Mouse (Mus musculus): ENCODE data around the gene Svop. TPM values are rescaled to one million over a fixed set of nuclear protein-coding genes. Genes with fewer than 3 reads are reported as not detected.

Gene Svop
- polyA plus RNA-seq, 1 experiment from 2014 or later = 1.4 TPM

- no peaks in the 10 kb centered on the region for H3K9me3 ChIP-seq (ENCODE audit: control insufficient read depth)
- TF ChIP-seq CTCF (IDR thresholded peaks at IDR 0.05; ENCODE audit: low read depth) = no peak
- no peak overlapping the region for H3K27ac ChIP-seq (ENCODE audit: low read depth, low read length)
- no peak overlapping the region for H3K4me3 ChIP-seq (ENCODE audit: low read depth, low read length)
- no peaks in the 10 kb centered on the region for H3K4me1 ChIP-seq (replicated peaks; ENCODE audit: control insufficient read depth, insufficient read depth, low read length)
- H3K27me3 ChIP-seq (replicated peaks; ENCODE audit: control insufficient read depth, insufficient read depth, low read length) = no peaks in the 10 kb centered on the region
- H3K36me3 ChIP-seq (ENCODE audit: control insufficient read depth, insufficient read depth) = no peaks in the 10 kb centered on the region
- 78% methylated on average over 9 of the region's 9 CpGs for WGBS
- no peak overlapping the region for H3K9ac ChIP-seq (ENCODE audit: low read depth, low read length)
- H3K4me2 ChIP-seq (replicated peaks; ENCODE audit: low read depth) = no peak overlapping the region
- no peak for ATAC-seq
Observed at GRCm38 (mm10) chr5:114057129-114057731, 34.1 kb downstream of the Svop start.

- H3K9ac ChIP-seq (ENCODE audit: low read depth, low read length) = no peak overlapping the region
- H3K4me1 ChIP-seq (replicated peaks; ENCODE audit: control insufficient read depth, insufficient read depth, low read length) = no peaks in the 10 kb centered on the region
- ATAC-seq = no peak
- H3K27ac ChIP-seq (ENCODE audit: low read depth, low read length) = no peak overlapping the region
- H3K36me3 ChIP-seq (ENCODE audit: control insufficient read depth, insufficient read depth) = no peaks in the 10 kb centered on the region
- no peaks in the 10 kb centered on the region for H3K9me3 ChIP-seq (ENCODE audit: control insufficient read depth)
- H3K27me3 ChIP-seq (replicated peaks; ENCODE audit: control insufficient read depth, insufficient read depth, low read length) = no peaks in the 10 kb centered on the region
- 23% methylated on average over 9 of the region's 9 CpGs for WGBS
- peak overlapping the region; percentile 28; the same call in 1 of the 2 replicates for H3K4me2 ChIP-seq (replicated peaks; ENCODE audit: low read depth)
- no peak overlapping the region for H3K4me3 ChIP-seq (ENCODE audit: low read depth, low read length)
- TF ChIP-seq CTCF (IDR thresholded peaks at IDR 0.05; ENCODE audit: low read depth) = peak; percentile 92
Observed at GRCm38 (mm10) chr5:114052246-114052761, 39.1 kb downstream of the Svop start.

DNA sequence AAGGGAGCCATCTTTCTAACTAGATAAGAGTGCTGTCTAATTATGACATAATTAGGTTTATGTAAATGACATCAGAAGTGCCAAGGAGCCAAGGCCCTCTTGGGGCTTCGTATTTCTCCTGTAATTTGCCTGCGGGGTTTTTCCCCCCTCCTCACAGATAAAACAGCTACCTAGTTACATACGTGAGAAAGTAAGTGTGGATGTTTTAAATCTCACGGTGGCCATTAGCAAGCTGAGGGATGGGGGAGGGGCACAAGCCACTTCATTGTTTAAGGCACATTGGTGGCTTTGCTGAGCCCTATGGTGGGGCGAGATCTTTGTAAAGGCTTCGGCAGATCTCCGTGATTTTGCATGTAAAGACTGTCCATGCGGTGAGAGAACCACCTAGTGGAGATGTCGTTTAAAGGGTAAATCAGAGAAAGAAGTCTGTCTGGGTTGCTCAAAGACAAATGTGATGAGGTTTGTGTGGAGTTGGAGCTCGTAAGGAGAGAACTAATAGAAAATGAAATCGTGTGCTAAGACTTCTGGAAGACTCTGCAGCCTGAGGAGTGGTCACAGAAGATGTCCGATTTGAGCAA is 42.5 kb downstream of the Svop start:
- H3K4me1 ChIP-seq (replicated peaks; ENCODE audit: control insufficient read depth, insufficient read depth, low read length) = no peaks in the 10 kb centered on the region
- H3K4me3 ChIP-seq (ENCODE audit: low read depth, low read length) = no peak overlapping the region
- H3K9me3 ChIP-seq (ENCODE audit: control insufficient read depth) = no peaks in the 10 kb centered on the region
- TF ChIP-seq CTCF (IDR thresholded peaks at IDR 0.05; ENCODE audit: low read depth) = peak; percentile 32
- H3K27ac ChIP-seq (ENCODE audit: low read depth, low read length) = no peak overlapping the region
- H3K9ac ChIP-seq (ENCODE audit: low read depth, low read length) = no peak overlapping the region
- 48% methylated on average over 12 of the region's 12 CpGs for WGBS
- no peak overlapping the region for H3K4me2 ChIP-seq (replicated peaks; ENCODE audit: low read depth)
- no peak for ATAC-seq
- no peaks in the 10 kb centered on the region for H3K36me3 ChIP-seq (ENCODE audit: control insufficient read depth, insufficient read depth)
- H3K27me3 ChIP-seq (replicated peaks; ENCODE audit: control insufficient read depth, insufficient read depth, low read length) = no peaks in the 10 kb centered on the region

DNA sequence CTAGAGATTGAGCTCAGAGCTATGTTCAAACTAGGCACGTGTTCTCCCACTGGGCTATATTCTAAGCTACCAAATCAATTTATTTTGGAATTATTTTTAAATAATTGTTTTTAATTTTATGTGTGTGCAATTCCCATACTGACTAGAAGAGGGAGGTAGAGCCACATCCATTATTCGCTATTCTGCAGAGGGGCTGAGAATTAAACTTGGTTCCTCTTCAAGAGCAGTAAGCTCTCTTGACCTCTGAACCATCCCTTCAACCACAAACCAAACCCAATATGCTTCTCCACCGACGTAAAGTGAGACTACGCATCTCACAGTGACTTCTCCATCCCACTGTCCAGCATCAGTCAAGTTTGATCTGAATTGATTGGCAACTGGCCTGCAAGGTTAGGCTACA is 44.2 kb downstream of the Svop start:
- no peak overlapping the region for H3K9ac ChIP-seq (ENCODE audit: low read depth, low read length)
- H3K27ac ChIP-seq (ENCODE audit: low read depth, low read length) = no peak overlapping the region
- H3K4me3 ChIP-seq (ENCODE audit: low read depth, low read length) = no peak overlapping the region
- H3K4me1 ChIP-seq (replicated peaks; ENCODE audit: control insufficient read depth, insufficient read depth, low read length) = no peaks in the 10 kb centered on the region
- no peak for TF ChIP-seq CTCF (IDR thresholded peaks at IDR 0.05; ENCODE audit: low read depth)
- no peaks in the 10 kb centered on the region for H3K27me3 ChIP-seq (replicated peaks; ENCODE audit: control insufficient read depth, insufficient read depth, low read length)
- no peak for ATAC-seq
- no peak overlapping the region for H3K4me2 ChIP-seq (replicated peaks; ENCODE audit: low read depth)
- H3K36me3 ChIP-seq (ENCODE audit: control insufficient read depth, insufficient read depth) = no peaks in the 10 kb centered on the region
- H3K9me3 ChIP-seq (ENCODE audit: control insufficient read depth) = no peaks in the 10 kb centered on the region
- WGBS = 83% methylated on average over 5 of the region's 5 CpGs

- no peaks in the 10 kb centered on the region for H3K36me3 ChIP-seq (ENCODE audit: control insufficient read depth, insufficient read depth)
- TF ChIP-seq CTCF (IDR thresholded peaks at IDR 0.05; ENCODE audit: low read depth) = peak; percentile 65
- no peaks in the 10 kb centered on the region for H3K27me3 ChIP-seq (replicated peaks; ENCODE audit: control insufficient read depth, insufficient read depth, low read length)
- ATAC-seq = no peak
- no peak overlapping the region for H3K4me2 ChIP-seq (replicated peaks; ENCODE audit: low read depth)
- no peaks in the 10 kb centered on the region for H3K4me1 ChIP-seq (replicated peaks; ENCODE audit: control insufficient read depth, insufficient read depth, low read length)
- no peak overlapping the region for H3K27ac ChIP-seq (ENCODE audit: low read depth, low read length)
- WGBS = 59% methylated on average over 3 of the region's 3 CpGs
- no peak overlapping the region for H3K4me3 ChIP-seq (ENCODE audit: low read depth, low read length)
- no peaks in the 10 kb centered on the region for H3K9me3 ChIP-seq (ENCODE audit: control insufficient read depth)
- no peak overlapping the region for H3K9ac ChIP-seq (ENCODE audit: low read depth, low read length)
Observed at GRCm38 (mm10) chr5:114046604-114047003, 44.8 kb downstream of the Svop start.

GRCm38 (mm10) chr5:114046151-114046550 is 45.2 kb downstream of the Svop start:
- Histone ChIP-seq H3K9ac (ENCODE audit: low read depth, low read length) (no peak overlapping the region), H3K9me3 (ENCODE audit: control insufficient read depth) (no peaks in the 10 kb centered on the region), H3K27ac (ENCODE audit: low read depth, low read length) (no peak overlapping the region), H3K27me3 (replicated peaks; ENCODE audit: control insufficient read depth, insufficient read depth, low read length) (no peaks in the 10 kb centered on the region), H3K36me3 (ENCODE audit: control insufficient read depth, insufficient read depth) (no peaks in the 10 kb centered on the region), H3K4me1 (replicated peaks; ENCODE audit: control insufficient read depth, insufficient read depth, low read length) (no peaks in the 10 kb centered on the region), H3K4me2 (replicated peaks; ENCODE audit: low read depth) (no peak overlapping the region), H3K4me3 (ENCODE audit: low read depth, low read length) (no peak overlapping the region)
- WGBS = 72% methylated on average over 3 of the region's 3 CpGs
- no peak for TF ChIP-seq CTCF (IDR thresholded peaks at IDR 0.05; ENCODE audit: low read depth)
- ATAC-seq = no peak

All from intestine, postnatal 0 days (tissue).